Mouse (Mus musculus): ENCODE results near the gene Chst10. TPM values are rescaled to one million over a fixed set of nuclear protein-coding genes. Genes with fewer than 3 reads are reported as not detected.
A peak's percentile ranks its signal among the peaks of the same experiment; 100 is the strongest.

Chst10 gene
- polyA plus RNA-seq, 1 experiment, result not detected

DNA sequence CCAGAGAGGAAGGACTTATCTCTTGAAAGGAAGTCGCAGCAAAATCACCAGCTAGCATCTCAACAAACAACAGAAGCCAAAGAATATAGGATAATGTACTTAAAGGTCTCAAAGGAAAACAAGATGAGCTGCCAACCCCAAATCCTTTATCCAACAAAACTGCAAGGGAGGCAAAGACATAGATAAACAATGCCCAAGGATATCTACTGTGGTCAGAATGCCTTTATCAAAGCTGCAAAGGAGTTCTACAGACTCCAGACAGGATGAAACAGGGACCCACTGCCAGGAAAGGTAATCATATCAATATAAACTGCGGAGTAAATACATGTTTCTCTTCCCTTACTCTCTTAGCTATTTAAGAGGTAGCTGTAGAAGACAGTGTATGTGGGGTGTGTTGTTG is 47.3 kb downstream of the Chst10 start:
- H3K27ac ChIP-seq (ENCODE audit: insufficient read depth, low read depth, low read length), result no peak overlapping the region
- no peak for TF ChIP-seq POLR2A (IDR thresholded peaks at IDR 0.05; ENCODE audit: borderline replicate concordance, low read depth, low read length)
- no peak for TF ChIP-seq CTCF (IDR thresholded peaks at IDR 0.05; ENCODE audit: low read depth, low read length)
- no peaks in the 10 kb centered on the region for H3K4me1 ChIP-seq (ENCODE audit: control insufficient read depth, insufficient read depth, low read length)
- H3K4me3 ChIP-seq (ENCODE audit: insufficient read depth, low read length), result no peak overlapping the region

DNA sequence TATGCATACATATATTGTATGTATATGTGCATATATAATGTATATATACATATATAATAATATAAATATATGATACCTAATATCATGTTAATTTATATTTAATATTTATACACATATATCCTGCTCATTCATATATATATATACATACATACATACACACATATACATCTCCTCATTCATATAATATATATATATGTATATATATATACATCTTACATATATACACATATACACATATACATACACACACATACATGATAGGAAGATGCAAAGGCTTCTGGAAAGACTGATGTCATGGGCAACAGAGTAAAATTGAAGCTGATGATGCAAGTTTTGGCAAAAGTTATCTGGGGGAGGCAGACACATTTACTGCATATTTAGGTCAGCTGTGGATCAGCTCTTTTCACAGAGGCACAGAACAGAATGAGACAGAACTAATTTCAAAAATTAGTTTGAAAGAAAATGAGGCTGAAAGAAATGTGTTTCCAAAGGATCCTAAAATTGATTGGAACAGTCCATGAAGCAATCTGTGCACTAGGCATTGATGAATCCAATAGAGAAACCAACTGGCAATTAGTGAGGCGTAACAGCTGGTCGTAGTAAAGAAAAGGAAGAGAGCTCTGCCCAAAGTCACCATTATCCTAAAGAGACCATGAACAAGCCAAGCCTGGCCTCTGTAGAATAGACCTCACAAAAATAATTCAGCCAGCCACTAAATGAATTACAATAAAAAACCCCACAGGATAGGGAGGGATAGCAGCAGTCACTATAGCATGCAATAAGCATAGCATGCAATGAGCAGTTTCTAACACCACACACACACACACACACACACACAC is 49.3 kb downstream of the Chst10 start:
- Histone ChIP-seq H3K4me3 (ENCODE audit: insufficient read depth, low read length) (no peak overlapping the region), H3K27ac (ENCODE audit: insufficient read depth, low read depth, low read length) (no peak overlapping the region), H3K4me1 (ENCODE audit: control insufficient read depth, insufficient read depth, low read length) (no peaks in the 10 kb centered on the region)
- no peak for TF ChIP-seq POLR2A (IDR thresholded peaks at IDR 0.05; ENCODE audit: borderline replicate concordance, low read depth, low read length)

DNA sequence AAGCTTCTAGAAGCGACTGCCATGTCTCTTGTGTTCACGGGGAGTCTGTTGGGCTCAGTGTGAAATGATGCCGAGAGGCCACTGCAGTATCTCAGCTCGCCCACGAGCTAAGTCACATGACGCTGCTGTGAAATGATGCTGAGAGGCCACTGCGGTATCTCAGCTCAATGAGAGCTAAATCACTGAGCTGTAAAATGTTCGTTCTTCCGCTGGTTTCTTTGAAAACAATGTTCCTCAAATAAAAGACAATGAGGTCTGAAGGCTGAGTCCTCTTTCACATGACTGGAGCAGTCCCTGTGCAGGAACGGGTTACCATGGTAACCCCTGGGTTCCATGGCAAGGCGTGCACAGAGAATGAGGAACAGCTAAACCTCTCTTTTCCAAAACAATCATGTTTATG is 50.0 kb downstream of the Chst10 start:
- H3K27ac ChIP-seq (ENCODE audit: insufficient read depth, low read depth, low read length), result no peak overlapping the region

DNA sequence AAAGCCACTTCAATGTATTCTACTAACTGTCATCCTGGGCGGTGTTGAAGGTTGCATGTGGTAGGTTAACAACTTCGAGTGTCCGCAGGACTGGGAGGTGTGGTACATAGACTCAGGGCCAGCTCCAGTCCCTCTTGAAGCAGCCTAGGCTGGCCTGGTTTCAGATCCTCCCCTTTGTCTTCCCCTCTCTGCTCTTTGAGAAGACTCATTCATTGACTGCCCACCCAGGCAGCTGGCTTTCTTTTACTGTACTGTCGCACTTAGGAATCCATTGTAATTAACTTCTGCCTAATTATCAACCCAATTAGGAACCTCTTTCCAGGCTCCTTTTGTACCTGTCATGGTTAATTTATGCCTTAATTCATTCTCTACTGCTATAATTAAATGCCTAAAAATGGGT is 54.7 kb downstream of the Chst10 start:
- no peak for TF ChIP-seq CTCF (IDR thresholded peaks at IDR 0.05; ENCODE audit: low read depth, low read length)
- no peak for TF ChIP-seq POLR2A (IDR thresholded peaks at IDR 0.05; ENCODE audit: borderline replicate concordance, low read depth, low read length)
- Histone ChIP-seq H3K27ac (ENCODE audit: insufficient read depth, low read depth, low read length) (no peak overlapping the region), H3K4me3 (ENCODE audit: insufficient read depth, low read length) (no peak overlapping the region), H3K4me1 (ENCODE audit: control insufficient read depth, insufficient read depth, low read length) (no peaks in the 10 kb centered on the region)

More for the DNA sequence above, 50.0 kb downstream of the Chst10 start:
- Histone ChIP-seq H3K4me3 (ENCODE audit: insufficient read depth, low read length) (no peak overlapping the region), H3K4me1 (ENCODE audit: control insufficient read depth, insufficient read depth, low read length) (no peaks in the 10 kb centered on the region)
- no peak for TF ChIP-seq POLR2A (IDR thresholded peaks at IDR 0.05; ENCODE audit: borderline replicate concordance, low read depth, low read length)
- no peak for TF ChIP-seq CTCF (IDR thresholded peaks at IDR 0.05; ENCODE audit: low read depth, low read length)

DNA sequence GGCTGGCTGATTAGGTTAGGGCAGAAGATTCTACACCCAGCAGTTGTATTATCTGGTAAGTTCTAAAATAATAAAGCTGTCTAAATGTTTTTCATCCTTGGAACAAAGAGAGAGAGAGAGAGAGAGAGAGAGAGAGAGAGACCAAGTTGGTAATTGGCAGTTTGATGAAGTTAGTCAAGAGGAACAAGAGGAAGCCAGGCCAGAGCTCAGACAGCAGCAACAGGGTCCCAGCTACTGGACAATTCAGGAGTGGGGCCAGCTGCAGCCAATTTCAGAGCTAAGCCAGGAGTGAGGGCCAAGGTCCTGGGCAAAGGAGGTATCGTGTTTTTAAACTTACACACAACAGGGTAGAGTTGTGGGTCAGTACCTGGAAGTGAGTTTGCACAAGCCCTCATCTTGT is 55.1 kb downstream of the Chst10 start:
- no peak overlapping the region for H3K4me3 ChIP-seq (ENCODE audit: insufficient read depth, low read length)
- TF ChIP-seq POLR2A (IDR thresholded peaks at IDR 0.05; ENCODE audit: borderline replicate concordance, low read depth, low read length), result no peak
- TF ChIP-seq CTCF (IDR thresholded peaks at IDR 0.05; ENCODE audit: low read depth, low read length), result no peak
- H3K27ac ChIP-seq (ENCODE audit: insufficient read depth, low read depth, low read length), result no peak overlapping the region
- no peaks in the 10 kb centered on the region for H3K4me1 ChIP-seq (ENCODE audit: control insufficient read depth, insufficient read depth, low read length)

DNA sequence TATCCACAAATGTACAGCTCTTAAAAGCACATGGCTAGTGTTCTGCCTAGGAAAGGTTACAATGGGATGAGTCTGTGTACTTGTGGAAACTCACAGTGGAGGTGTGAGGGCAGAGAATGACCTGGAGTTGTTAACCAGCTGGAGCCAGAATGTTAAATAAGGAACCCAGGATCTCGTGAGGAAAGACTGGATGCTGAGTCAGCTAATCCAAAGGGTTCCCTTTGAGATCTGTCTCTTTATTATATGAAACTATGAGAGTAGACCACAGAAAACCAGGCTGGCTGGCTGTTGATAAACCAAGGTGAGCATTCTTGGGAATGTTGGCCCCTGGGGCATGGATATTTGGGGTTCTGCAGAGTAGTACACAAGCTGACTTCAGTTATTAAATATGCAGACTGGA is 58.0 kb downstream of the Chst10 start:
- H3K4me1 ChIP-seq (ENCODE audit: control insufficient read depth, insufficient read depth, low read length), result no peaks in the 10 kb centered on the region
- H3K4me3 ChIP-seq (ENCODE audit: insufficient read depth, low read length), result no peak overlapping the region
- TF ChIP-seq POLR2A (IDR thresholded peaks at IDR 0.05; ENCODE audit: borderline replicate concordance, low read depth, low read length), result no peak
- no peak for TF ChIP-seq CTCF (IDR thresholded peaks at IDR 0.05; ENCODE audit: low read depth, low read length)
- no peak overlapping the region for H3K27ac ChIP-seq (ENCODE audit: insufficient read depth, low read depth, low read length)

DNA sequence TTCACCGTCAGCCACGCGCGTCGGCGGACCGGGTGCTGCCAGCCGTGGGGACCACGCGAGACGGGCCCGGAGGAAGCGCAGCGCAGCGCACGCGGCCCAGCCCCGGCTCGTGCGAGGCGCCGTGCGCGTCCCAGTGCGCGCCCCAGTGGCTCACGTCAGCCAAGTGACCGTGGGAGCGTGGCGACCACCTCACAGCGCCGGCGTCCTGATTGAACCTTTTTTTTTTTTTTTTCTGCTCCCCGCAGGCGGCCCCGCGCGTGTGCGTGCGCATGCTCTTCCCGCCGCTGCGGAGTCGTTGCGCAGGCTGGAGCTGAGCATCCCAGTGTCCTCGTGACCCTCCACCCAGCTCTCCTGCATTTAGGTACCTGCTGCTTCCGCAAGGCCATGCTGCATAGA is 61.5 kb downstream of the Chst10 start, which contains the start of gene Lonrf2:
Gene Lonrf2 (minus strand): TSS at position 235 of the 396 bp plus-strand sequence.
- Histone ChIP-seq H3K4me3 (ENCODE audit: insufficient read depth, low read length) (peak within 1 kb of the TSS; percentile 24; the same call in 1 of the 2 replicates), H3K4me1 (ENCODE audit: control insufficient read depth, insufficient read depth, low read length) (no peaks in the 10 kb centered on the region), H3K27ac (ENCODE audit: insufficient read depth, low read depth, low read length) (no peak within 1 kb of the TSS)
- TF ChIP-seq POLR2A (IDR thresholded peaks at IDR 0.05; ENCODE audit: borderline replicate concordance, low read depth, low read length) (no peak), CTCF (IDR thresholded peaks at IDR 0.05; ENCODE audit: low read depth, low read length) (no peak)

DNA sequence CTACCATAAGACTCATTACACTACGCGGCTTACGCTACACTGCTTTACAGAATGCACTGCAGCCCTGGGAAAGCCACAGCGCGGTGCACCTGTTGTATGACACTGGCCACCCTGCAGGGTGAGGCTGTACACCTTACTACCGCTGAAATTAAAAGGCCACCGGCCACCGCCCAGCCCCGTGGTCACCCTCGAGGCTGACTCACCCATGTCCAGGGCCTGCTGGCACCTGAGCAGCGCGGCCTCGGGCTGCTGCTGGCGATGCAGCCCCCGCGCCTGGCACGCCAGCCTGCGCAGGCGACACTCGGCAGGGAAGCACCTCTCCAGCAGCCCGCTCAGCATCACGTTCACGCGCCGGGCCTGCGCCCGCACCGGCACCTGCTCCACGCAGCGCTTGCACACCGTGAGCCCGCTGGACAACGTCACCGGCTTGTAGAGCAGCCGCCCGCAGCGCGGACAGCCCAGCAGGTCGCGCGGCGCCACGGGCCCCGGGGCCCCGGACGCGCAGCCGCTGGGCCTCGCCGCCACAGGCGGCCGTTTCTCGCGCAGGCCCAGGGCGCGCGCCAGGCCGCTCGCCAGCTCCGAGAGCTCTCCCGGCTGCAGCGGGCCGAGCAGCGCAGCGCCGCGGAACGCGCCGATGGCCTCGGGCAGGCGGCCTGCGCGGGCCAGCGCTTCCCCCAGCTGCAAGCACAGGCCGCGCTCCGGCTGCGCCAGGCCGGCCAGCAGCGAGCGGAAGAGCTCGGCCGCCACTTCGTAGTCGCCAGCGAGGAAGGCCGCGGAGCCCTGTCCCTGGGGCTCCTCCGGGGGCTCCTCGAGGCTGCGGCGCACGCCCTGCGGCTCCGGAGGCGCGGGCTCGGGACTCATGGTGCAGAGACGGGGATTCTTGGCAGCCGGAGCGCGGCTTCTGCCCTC is 62.1 kb downstream of the Chst10 start:
- Histone ChIP-seq H3K4me1 (ENCODE audit: control insufficient read depth, insufficient read depth, low read length) (no peaks in the 10 kb centered on the region), H3K4me3 (ENCODE audit: insufficient read depth, low read length) (peak overlapping the region; percentile 24; the same call in 1 of the 2 replicates), H3K27ac (ENCODE audit: insufficient read depth, low read depth, low read length) (no peak overlapping the region)
- TF ChIP-seq CTCF (IDR thresholded peaks at IDR 0.05; ENCODE audit: low read depth, low read length), result no peak
- no peak for TF ChIP-seq POLR2A (IDR thresholded peaks at IDR 0.05; ENCODE audit: borderline replicate concordance, low read depth, low read length)

DNA sequence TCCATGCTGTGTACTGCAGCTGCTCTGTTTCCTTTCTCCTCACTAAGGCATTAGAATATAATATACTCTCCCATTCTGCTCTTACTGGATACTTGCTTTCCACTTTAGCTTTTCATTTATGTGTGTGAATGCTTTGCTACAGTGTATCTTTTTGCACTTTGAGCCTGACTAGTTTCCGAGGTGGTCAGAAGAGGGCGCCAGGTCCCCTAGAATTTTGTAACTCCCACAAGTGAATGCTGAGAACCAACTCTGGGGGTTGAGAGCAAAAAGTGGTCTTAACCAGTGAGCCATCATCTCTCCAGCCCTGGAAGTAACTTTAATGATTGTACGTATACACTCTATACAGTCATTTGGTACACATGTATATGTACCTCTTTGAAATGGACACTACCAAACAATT is 63.1 kb downstream of the Chst10 start:
- H3K4me1 ChIP-seq (ENCODE audit: control insufficient read depth, insufficient read depth, low read length), result no peaks in the 10 kb centered on the region
- no peak for TF ChIP-seq POLR2A (IDR thresholded peaks at IDR 0.05; ENCODE audit: borderline replicate concordance, low read depth, low read length)
- TF ChIP-seq CTCF (IDR thresholded peaks at IDR 0.05; ENCODE audit: low read depth, low read length), result 0 out of 2 replicates have a peak, but pooled peaks have one; percentile 18
- no peak overlapping the region for H3K27ac ChIP-seq (ENCODE audit: insufficient read depth, low read depth, low read length)
- no peak overlapping the region for H3K4me3 ChIP-seq (ENCODE audit: insufficient read depth, low read length)

DNA sequence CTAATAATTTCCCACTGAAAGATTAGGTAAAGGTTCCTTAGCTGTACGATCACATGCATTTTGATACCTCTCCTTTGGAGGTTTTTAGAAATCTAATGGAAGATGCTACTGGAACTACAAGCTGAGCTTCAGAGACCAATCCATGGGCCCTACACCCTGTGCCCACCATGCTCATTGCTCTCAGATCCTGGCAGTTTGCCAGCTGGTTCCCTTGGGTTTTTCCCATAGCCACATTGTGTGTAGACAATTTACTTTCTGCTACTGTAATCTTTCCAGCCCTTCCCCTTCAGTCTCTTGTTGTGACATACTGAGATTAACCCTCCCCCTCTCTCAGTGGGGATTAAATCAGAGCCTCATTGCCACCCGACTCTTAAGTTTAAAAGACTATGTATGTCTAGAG is 73.0 kb downstream of the Chst10 start:
- H3K27ac ChIP-seq (ENCODE audit: insufficient read depth, low read depth, low read length), result no peak overlapping the region
- no peak overlapping the region for H3K4me3 ChIP-seq (ENCODE audit: insufficient read depth, low read length)
- TF ChIP-seq CTCF (IDR thresholded peaks at IDR 0.05; ENCODE audit: low read depth, low read length) (no peak), POLR2A (IDR thresholded peaks at IDR 0.05; ENCODE audit: borderline replicate concordance, low read depth, low read length) (no peak)
- no peaks in the 10 kb centered on the region for H3K4me1 ChIP-seq (ENCODE audit: control insufficient read depth, insufficient read depth, low read length)

Measured in bone marrow macrophage, adult 2 months (primary cell).